ENCODE assay signal across 26 mouse cellular contexts in genomic region chr5:103605707-103606106, GRCm38 (mm10). TPM values are rescaled to one million over a fixed set of nuclear protein-coding genes. Genes with fewer than 3 reads are reported as not detected.
DNase-seq lines count a peak whose midpoint lies in the region; ATAC-seq and TF ChIP-seq lines count a peak whose summit lies in the region.
"Had no signal": no experiment of that assay in that cellular context is flagged by ENCODE, and none has a peak within 500 bp of the region (broad histone marks: within the 10 kb centered on the region; RNA-seq: fewer than 3 reads in every experiment).

No protein-coding gene starts in this region.

- H3K27me3 ChIP-seq in heart, embryonic 10.5 days (ENCODE audit: insufficient read depth, poor library complexity, severe bottlenecking) = no peaks in the 10 kb centered on the region
- H3K27me3 ChIP-seq in kidney, embryonic 16.5 days (ENCODE audit: insufficient read depth, low read length) = no peaks in the 10 kb centered on the region
- H3K27me3 ChIP-seq in intestine, embryonic 15.5 days (replicated peaks) = no peaks in the 10 kb centered on the region
- H3K27me3 ChIP-seq: CH12.LX had no signal

- H3K27ac ChIP-seq in gastrocnemius, adult 2 months = no peak overlapping the region
- no peak overlapping the region for H3K27ac ChIP-seq in heart, embryonic 10.5 days
- H3K27ac ChIP-seq in kidney, embryonic 16.5 days (ENCODE audit: low read length) = peak overlapping the region; percentile 8; the same call in 1 of the 2 replicates
- no peak overlapping the region for H3K27ac ChIP-seq in intestine, embryonic 15.5 days

- no peak overlapping the region for H3K4me2 ChIP-seq in kidney, embryonic 16.5 days (replicated peaks; ENCODE audit: low read depth, low read length)
- H3K4me2 ChIP-seq in intestine, embryonic 15.5 days (replicated peaks) = no peak overlapping the region

- no peak overlapping the region for H3K9ac ChIP-seq in kidney, embryonic 16.5 days (replicated peaks; ENCODE audit: low read length)
- H3K9ac ChIP-seq in intestine, embryonic 15.5 days = no peak overlapping the region

- H3K4me3 ChIP-seq in gastrocnemius, adult 2 months = no peak overlapping the region
- no peak overlapping the region for H3K4me3 ChIP-seq in heart, embryonic 10.5 days
- H3K4me3 ChIP-seq in kidney, embryonic 16.5 days (ENCODE audit: low read length) = no peak overlapping the region
- no peak overlapping the region for H3K4me3 ChIP-seq in intestine, embryonic 15.5 days (replicated peaks)

- DNase-seq in gastrocnemius, adult 2 months = peak; percentile 28
- no peak for DNase-seq in gastrocnemius, postnatal 36 days
- DNase-seq in heart, adult 11 months = peak; percentile 79
- no peak for DNase-seq in heart, embryonic 10.5 days (ENCODE audit: low spot score)
- no peak for DNase-seq in kidney, adult 11 months
- DNase-seq in fat pad, adult 2 months (ENCODE audit: extremely low read depth, low read depth, low spot score) = peak; percentile 66
- DNase-seq: adrenal gland, adult 2 months; adrenal gland, adult 8-10 months; adrenal gland, postnatal 10 days; adrenal gland, postnatal 14 days; adrenal gland, postnatal 25 days; adrenal gland, postnatal 36 days; B cell, adult 2 months; cerebellum, adult 11 months; cerebellum, adult 11-12 months had no signal

- TF ChIP-seq CTCF in gastrocnemius, adult 2 months (IDR thresholded peaks at IDR 0.05) = no peak

- no peaks in the 10 kb centered on the region for H3K4me1 ChIP-seq in heart, embryonic 10.5 days
- no peaks in the 10 kb centered on the region for H3K4me1 ChIP-seq in kidney, embryonic 16.5 days (ENCODE audit: insufficient read depth, low read length)
- no peaks in the 10 kb centered on the region for H3K4me1 ChIP-seq in intestine, embryonic 15.5 days (replicated peaks)

- no peaks in the 10 kb centered on the region for H3K9me3 ChIP-seq in heart, embryonic 10.5 days
- H3K9me3 ChIP-seq in kidney, embryonic 16.5 days (ENCODE audit: low read length) = no peaks in the 10 kb centered on the region
- H3K9me3 ChIP-seq in intestine, embryonic 15.5 days = no peaks in the 10 kb centered on the region

- no peaks in the 10 kb centered on the region for H3K36me3 ChIP-seq in heart, embryonic 10.5 days
- no peaks in the 10 kb centered on the region for H3K36me3 ChIP-seq in kidney, embryonic 16.5 days (ENCODE audit: insufficient read depth, low read length)
- H3K36me3 ChIP-seq in intestine, embryonic 15.5 days = no peaks in the 10 kb centered on the region
- H3K36me3 ChIP-seq: G1E had no signal

- 90% methylated on average over 7 of the region's 7 CpGs for WGBS in heart, embryonic 10.5 days
- WGBS in kidney, embryonic 16.5 days = 68% methylated on average over 7 of the region's 7 CpGs
- 73% methylated on average over 7 of the region's 7 CpGs for WGBS in intestine, embryonic 15.5 days

- intact Hi-C loops in gastrocnemius, adult 2 months (cut with DNase I) = no loop called here
- intact Hi-C loops in gastrocnemius, postnatal 36 days (cut with DNase I) = no loop called here

- no peak for ATAC-seq in kidney, embryonic 16.5 days (ENCODE audit: low FRiP score, low TSS enrichment)
- no peak for ATAC-seq in intestine, embryonic 15.5 days
- ATAC-seq: activated CD4-positive, CD25-positive, alpha-beta regulatory T cell, adult 4 months; CD4-positive, CD25-positive, alpha-beta regulatory T cell, adult 4 months; Patski had no signal

RNA-seq across cellular contexts. Expression of gene Slc10a6, which starts 23.5 kb away (rescaled TPM):
- 1 to 10 TPM in 1 of 2 experiments, under 1 TPM in 1; 0.89 to 3.5 TPM for total RNA-seq in gastrocnemius, adult 2 months (2021)
- 1 to 10 TPM in 1 of 2 experiments, under 1 TPM in 1; 0.57 to 1.6 TPM for total RNA-seq in gastrocnemius, postnatal 36 days (2021)
- 0.11 and 0.17 TPM in 2 replicates for polyA plus RNA-seq in heart, embryonic 10.5 days (2016; fragmentation: Nextera tagmentation; extraction: Ambion mirVana)
- polyA plus RNA-seq in kidney, embryonic 16.5 days (2015; fragmentation: Nextera tagmentation; extraction: Ambion mirVana) = 0.11 and 0.26 TPM in 2 replicates
- 0.49 and 0.68 TPM in 2 replicates for polyA plus RNA-seq in intestine, embryonic 15.5 days (2015; fragmentation: Nextera tagmentation; extraction: Ambion mirVana)
- total RNA-seq: CH12.LX, MEL had no signal
- polyA plus RNA-seq: activated CD4-positive, CD25-positive, alpha-beta regulatory T cell, adult 4 months; CD4-positive, CD25-positive, alpha-beta regulatory T cell, adult 4 months; G1E; Patski had no signal

RNA-seq across cellular contexts. Expression of gene 1700016H13Rik, which starts 50.1 kb away (rescaled TPM):
- total RNA-seq in gastrocnemius, adult 2 months (2021) = under 1 TPM; 0.50 to 0.94 TPM
- under 1 TPM; 0.22 to 0.59 TPM for total RNA-seq in gastrocnemius, postnatal 36 days (2021)
- polyA plus RNA-seq in heart, embryonic 10.5 days (2016; fragmentation: Nextera tagmentation; extraction: Ambion mirVana) = 0.42 TPM in 1 of 2 replicates, not detected in the other
- polyA plus RNA-seq in kidney, embryonic 16.5 days (2015; fragmentation: Nextera tagmentation; extraction: Ambion mirVana) = 0.14 TPM in 1 of 2 replicates, not detected in the other
- 0.19 and 0.28 TPM in 2 replicates for polyA plus RNA-seq in intestine, embryonic 15.5 days (2015; fragmentation: Nextera tagmentation; extraction: Ambion mirVana)
- total RNA-seq: adrenal gland, adult 18-20 months; adrenal gland, adult 2 months; adrenal gland, adult 8-10 months; adrenal gland, postnatal 10 days; adrenal gland, postnatal 14 days; adrenal gland, postnatal 25 days; adrenal gland, postnatal 36 days; adrenal gland, postnatal 4 days; CH12.LX; G1E had no signal
- polyA plus RNA-seq: activated CD4-positive, CD25-positive, alpha-beta regulatory T cell, adult 4 months; adrenal gland, adult 2 months; C2C12; CD4-positive, CD25-positive, alpha-beta regulatory T cell, adult 4 months; G1E; Patski had no signal

Comparison
In these comparisons a context has a peak if more than half of its experiments do, and no peak if none do; other contexts are left out.
1. DNase-seq: peak in gastrocnemius, adult 2 months (single experiment), heart, adult 11 months (single experiment) and fat pad, adult 2 months (single experiment); none in gastrocnemius, postnatal 36 days (0 of 2), heart, embryonic 10.5 days (single experiment) and kidney, adult 11 months (single experiment).